Mouse (Mus musculus) MEL (cell line): Measurements from ENCODE around the gene Ypel3.

ENCODE experiments used
- CTCF ChIP-seq, 3 experiments: IDR thresholded peaks in 2 of 3; conservative IDR thresholded peaks in 1 of 3; 2 replicates each; pipeline ENCODE4 v1.5.1; 2011 to 2012; ENCODE audit warnings: low read length in 3 of 3, low read depth in 2 of 3, mild to moderate bottlenecking in 2 of 3, improper control_type of control experiment in 1 of 3, inconsistent platforms in 1 of 3, mixed read lengths in 1 of 3, moderate library complexity in 1 of 3; ENCODE audit not compliant: control insufficient read depth in 1 of 3, insufficient read depth in 1 of 3, poor library complexity in 1 of 3, severe bottlenecking in 1 of 3
- EP300 ChIP-seq, 2 experiments: IDR thresholded peaks; 2 replicates each; pipeline ENCODE4 v1.6.1; 2011; ENCODE audit warnings: improper control_type of control experiment in 2 of 2, low read length in 2 of 2, low read depth in 1 of 2, mild to moderate bottlenecking in 1 of 2
- GABPA ChIP-seq: IDR thresholded peaks from 2 replicates; pipeline ENCODE4 v1.6.1; 2012; ENCODE audit warnings: low read depth, mild to moderate bottlenecking, inconsistent platforms, low read length, improper control_type of control experiment, moderate library complexity
- HCFC1 ChIP-seq: IDR thresholded peaks from 2 replicates; pipeline ENCODE4 v1.6.1; 2012; ENCODE audit warnings: low read depth, mild to moderate bottlenecking, inconsistent platforms, low read length, improper control_type of control experiment, moderate library complexity
- MAZ ChIP-seq: IDR thresholded peaks from 2 replicates; pipeline ENCODE4 v1.6.1; 2012; ENCODE audit warnings: low read depth, mild to moderate bottlenecking, inconsistent platforms, low read length, improper control_type of control experiment
- MYC ChIP-seq: IDR thresholded peaks from 2 replicates; pipeline ENCODE4 v1.6.1; 2011; ENCODE audit warnings: low read depth, mild to moderate bottlenecking, low read length, improper control_type of control experiment, moderate library complexity
- NELFE ChIP-seq: IDR thresholded peaks from 2 replicates; pipeline ENCODE4 v1.6.1; 2011; ENCODE audit warnings: low read depth, low read length, improper control_type of control experiment
- POLR2A ChIP-seq, 2 experiments: IDR thresholded peaks; 2 replicates each; pipeline ENCODE4 v1.6.1; 2011 to 2012; ENCODE audit warnings: low read length in 2 of 2, mild to moderate bottlenecking in 2 of 2, control low read depth in 1 of 2, improper control_type of control experiment in 1 of 2, low read depth in 1 of 2, moderate library complexity in 1 of 2; ENCODE audit not compliant: control insufficient read depth in 1 of 2, insufficient read depth in 1 of 2, poor library complexity in 1 of 2
- RAD21 ChIP-seq: IDR thresholded peaks from 2 replicates; pipeline ENCODE4 v1.6.1; 2011; ENCODE audit warnings: mild to moderate bottlenecking, low read depth, low read length, improper control_type of control experiment
- SIN3A ChIP-seq: IDR thresholded peaks from 2 replicates; pipeline ENCODE4 v1.6.1; 2012; ENCODE audit warnings: low read length, improper control_type of control experiment, inconsistent platforms
- UBTF ChIP-seq: IDR thresholded peaks from 2 replicates; pipeline ENCODE4 v1.6.1; 2012; ENCODE audit warnings: low read depth, mild to moderate bottlenecking, inconsistent platforms, low read length, improper control_type of control experiment, moderate library complexity, borderline replicate concordance; ENCODE audit not compliant: insufficient read depth
- USF1 ChIP-seq: IDR thresholded peaks from 2 replicates; pipeline ENCODE4 v1.6.1; 2014; ENCODE audit warnings: low read depth, mild to moderate bottlenecking, inconsistent platforms, low read length, improper control_type of control experiment, moderate library complexity

DNA sequence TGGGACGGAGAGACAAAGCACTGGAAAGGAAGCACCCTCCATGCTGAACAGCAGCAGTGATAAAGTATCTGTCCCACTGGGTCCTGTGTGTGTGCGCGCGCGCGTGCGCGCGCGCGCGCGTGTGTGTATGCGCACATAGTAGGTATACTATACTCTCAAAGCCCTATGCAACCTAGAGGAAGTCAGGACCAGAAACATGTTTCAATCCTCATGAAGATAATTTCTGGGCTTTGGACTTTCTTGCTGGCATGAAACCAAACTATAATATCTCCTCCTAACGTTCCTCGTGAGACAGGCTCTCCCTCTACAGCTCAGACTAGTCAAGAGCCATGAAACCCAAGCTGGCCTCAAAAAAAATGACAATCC, 24.3 kb downstream of the Ypel3 start:
- no peak for TF ChIP-seq GABPA
- TF ChIP-seq SIN3A, result peak; percentile 77
- no peak for TF ChIP-seq CTCF (IDR thresholded peaks at IDR 0.05 in 2 of 3, conservative IDR thresholded peaks at IDR 0.05 in 1 of 3; ENCODE audit: control insufficient read depth in 1 of 3, insufficient read depth in 1 of 3, low read depth in 2 of 3, low read length in 3 of 3, poor library complexity in 1 of 3, severe bottlenecking in 1 of 3)
- TF ChIP-seq MAZ, result no peak
- peak; percentile 82 for TF ChIP-seq MYC
- peak; percentile 57 to 62 for TF ChIP-seq EP300 (IDR thresholded peaks at IDR 0.05; ENCODE audit: low read depth in 1 of 2, low read length in 2 of 2)
- no peak for TF ChIP-seq HCFC1
- TF ChIP-seq POLR2A (IDR thresholded peaks at IDR 0.05; ENCODE audit: control insufficient read depth in 1 of 2, insufficient read depth in 1 of 2, low read depth in 1 of 2, low read length in 2 of 2, poor library complexity in 1 of 2), result peak in 1 of 2 experiments; percentile 43; a peak in 1 of 4 replicates
- no peak for TF ChIP-seq USF1
- TF ChIP-seq RAD21, result no peak
- no peak for TF ChIP-seq UBTF
- peak; percentile 32; the same call in 1 of the 2 replicates for TF ChIP-seq NELFE
